8 mouse cellular contexts compared by ENCODE assay signal in genomic region chrX:159532427-159532810, GRCm38 (mm10). TPM values are rescaled to one million over a fixed set of nuclear protein-coding genes. Genes with fewer than 3 reads are reported as not detected.
A peak's percentile ranks its signal among the peaks of the same experiment; 100 is the strongest.
DNase-seq lines count a peak whose midpoint lies in the region; ATAC-seq and TF ChIP-seq lines count a peak whose summit lies in the region.

No protein-coding gene starts in this region.

- DNase-seq in gastrocnemius, adult 8-10 months (ENCODE audit: low spot score in 2 of 2), result peak; percentile 91 to 94
- DNase-seq in hindlimb bud, embryonic 11.5 days (ENCODE audit: extremely low spot score, low read depth, low spot score), result peak; percentile 54
- peak; percentile 88 to 94 for DNase-seq in left cerebral cortex, adult 8-10 months (ENCODE audit: low spot score in 2 of 2)
- DNase-seq in right cerebral cortex, postnatal 10 days (ENCODE audit: low spot score in 2 of 2), result peak; percentile 96 to 97
- peak; percentile 91 for DNase-seq in urinary bladder, postnatal 25 days (ENCODE audit: low spot score)

- peak; percentile 43; the same call in 1 of the 2 replicates for TF ChIP-seq CTCF in cortical plate, adult 2 months (IDR thresholded peaks at IDR 0.05; ENCODE audit: extremely low read depth, insufficient read depth, low read length)

- H3K4me1 ChIP-seq in cortical plate, adult 2 months (ENCODE audit: control insufficient read depth, insufficient read depth, low read length), result no peaks in the 10 kb centered on the region
- H3K4me1 ChIP-seq in megakaryocyte, embryonic 14.5 days, result peaks cover 3% of the 10 kb centered on the region; the same call in 1 of the 2 replicates

- peak; percentile 95 for ATAC-seq in activated CD4-positive, CD25-positive, alpha-beta regulatory T cell, adult 4 months

- peak overlapping the region; percentile 62 for H3K4me3 ChIP-seq in cortical plate, adult 2 months (ENCODE audit: insufficient read depth, low read length)
- H3K4me3 ChIP-seq in megakaryocyte, embryonic 14.5 days (replicated peaks), result peak overlapping the region; percentile 96

- peak; percentile 48; the same call in 1 of the 2 replicates for TF ChIP-seq POLR2A in cortical plate, adult 2 months (IDR thresholded peaks at IDR 0.05; ENCODE audit: extremely low read depth, insufficient read depth, low read length)

- H3K36me3 ChIP-seq in megakaryocyte, embryonic 14.5 days (replicated peaks; ENCODE audit: low read length), result no peaks in the 10 kb centered on the region

- peak overlapping the region; percentile 62; the same call in 1 of the 2 replicates for H3K27ac ChIP-seq in cortical plate, adult 2 months (ENCODE audit: insufficient read depth, low read length)

- H3K9me3 ChIP-seq in megakaryocyte, embryonic 14.5 days, result peaks cover 6% of the 10 kb centered on the region; the same call in 1 of the 2 replicates

- H3K27me3 ChIP-seq in megakaryocyte, embryonic 14.5 days (replicated peaks), result peaks cover 2% of the 10 kb centered on the region

RNA-seq across cellular contexts. Expression of gene Bclaf3, which starts 5.9 kb away (rescaled TPM):
- 10 to 100 TPM; 40.8 to 41.3 TPM for polyA plus RNA-seq in activated CD4-positive, CD25-positive, alpha-beta regulatory T cell, adult 4 months (2017; shearing (Covaris generic))
- 9.2 and 10.1 TPM in 2 replicates for polyA plus RNA-seq in cortical plate, adult 2 months (2012; rRNA removed)
- total RNA-seq in gastrocnemius, adult 8-10 months (2022), result 1 to 10 TPM in 3 of 4 experiments, under 1 TPM in 1; 0.90 to 1.5 (median 1.3) TPM
- 10 to 100 TPM in 1 of 4 experiments, 1 to 10 TPM in 3; 8.5 to 10.5 (median 9.5) TPM for total RNA-seq in left cerebral cortex, adult 8-10 months (2022)
- polyA plus RNA-seq in megakaryocyte, embryonic 14.5 days (2012; ENCODE audit: insufficient read depth, low replicate concordance), result 0.11 TPM in 1 of 2 replicates, not detected in the other

Comparison
In these comparisons a context has a peak if more than half of its experiments do, and no peak if none do; other contexts are left out.
1. Peak in every context shown above with its lines: DNase-seq, ATAC-seq, H3K4me3 ChIP-seq and H3K27ac ChIP-seq.